ENCODE assay signal across 11 mouse cellular contexts in the genomic region with DNA sequence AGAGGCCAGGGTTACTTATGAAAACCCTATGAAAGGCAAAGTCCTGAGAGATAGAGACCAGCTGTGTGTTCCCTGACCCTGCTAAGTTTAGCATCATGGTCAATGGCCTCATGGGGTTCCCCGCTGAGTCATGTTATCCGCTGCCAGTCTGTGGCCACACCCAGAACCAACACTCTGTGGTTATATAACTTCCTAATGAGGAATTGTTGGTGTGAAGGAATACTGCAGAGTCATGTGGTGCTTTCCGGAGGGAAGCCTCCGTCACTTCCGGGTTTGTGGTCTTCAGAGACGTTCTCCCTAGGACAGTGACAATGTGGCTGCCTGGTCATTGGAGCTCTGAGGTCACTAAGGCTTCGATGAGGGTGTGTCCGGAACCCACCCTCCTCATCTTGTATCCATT. TPM values are rescaled to one million over a fixed set of nuclear protein-coding genes. Genes with fewer than 3 reads are reported as not detected.
DNase-seq lines count a peak whose midpoint lies in the region; ATAC-seq and TF ChIP-seq lines count a peak whose summit lies in the region.
"Had no signal": no experiment of that assay in that cellular context is flagged by ENCODE, and none has a peak within 500 bp of the region (broad histone marks: within the 10 kb centered on the region; RNA-seq: fewer than 3 reads in every experiment).

No protein-coding gene starts in this region.

- TF ChIP-seq POLR2A in lung, adult 2 months (IDR thresholded peaks at IDR 0.05; ENCODE audit: borderline replicate concordance, extremely low read depth, low read depth, low read length), result no peak

- no peak overlapping the region for H3K27ac ChIP-seq in lung, embryonic 16.5 days (ENCODE audit: low read length)
- H3K27ac ChIP-seq in hindbrain, embryonic 16.5 days (ENCODE audit: low read depth, low read length), result no peak overlapping the region
- H3K27ac ChIP-seq: forebrain, embryonic 10.5 days had no signal

- H3K9ac ChIP-seq in lung, embryonic 16.5 days (ENCODE audit: low read length), result no peak overlapping the region
- H3K9ac ChIP-seq in hindbrain, embryonic 16.5 days (ENCODE audit: low read depth, low read length), result no peak overlapping the region

- 53% methylated on average over 8 of the region's 8 CpGs for WGBS in lung, embryonic 16.5 days
- 39% methylated on average over 8 of the region's 8 CpGs for WGBS in lung, adult 2 months
- 76% methylated on average over 8 of the region's 8 CpGs for WGBS in hindbrain, embryonic 16.5 days

- H3K27me3 ChIP-seq in lung, embryonic 16.5 days (ENCODE audit: control insufficient read depth, insufficient read depth, low read depth, low read length), result no peaks in the 10 kb centered on the region; the same call in none of the 2 replicates
- H3K27me3 ChIP-seq in hindbrain, embryonic 16.5 days (replicated peaks; ENCODE audit: control insufficient read depth, insufficient read depth, low read length), result peaks cover 8% of the 10 kb centered on the region; the same call in 1 of the 2 replicates

- no peak for ATAC-seq in lung, embryonic 16.5 days (ENCODE audit: low read depth)
- no peak for ATAC-seq in hindbrain, embryonic 16.5 days

- 0 out of 2 replicates have a peak, but pooled peaks cover 3% of the 10 kb centered on the region for H3K4me1 ChIP-seq in lung, embryonic 16.5 days (replicated peaks; ENCODE audit: control insufficient read depth, insufficient read depth, low read length)
- H3K4me1 ChIP-seq in lung, adult 2 months (ENCODE audit: control insufficient read depth, insufficient read depth, low read length), result no peaks in the 10 kb centered on the region
- 0 out of 2 replicates have a peak, but pooled peaks cover 2% of the 10 kb centered on the region for H3K4me1 ChIP-seq in hindbrain, embryonic 16.5 days (ENCODE audit: control insufficient read depth, insufficient read depth, low read depth, low read length)

- DNase-seq in lung, adult 2 months, result no peak
- DNase-seq in c-Kit-positive CD71-positive TER-119-negative erythroid progenitor cells, embryonic 14.5 days (ENCODE audit: low read depth), result peak; percentile 8
- DNase-seq in lung, postnatal 10 days, result peak; percentile 16
- peak; percentile 37 for DNase-seq in testis, postnatal 10 days (ENCODE audit: low spot score)
- DNase-seq in urinary bladder, postnatal 25 days (ENCODE audit: low spot score), result no peak
- DNase-seq in adrenal gland, adult 8-10 months, result no peak

- H3K4me2 ChIP-seq in lung, embryonic 16.5 days (ENCODE audit: low read depth, low read length), result 0 out of 2 replicates have a peak overlapping the region, but pooled peaks have one; percentile 2
- no peak overlapping the region for H3K4me2 ChIP-seq in hindbrain, embryonic 16.5 days (ENCODE audit: low read length)
- H3K4me2 ChIP-seq: midbrain, embryonic 11.5 days had no signal

- TF ChIP-seq CTCF in lung, adult 2 months (IDR thresholded peaks at IDR 0.05; ENCODE audit: insufficient read depth, low read length), result no peak

- peaks cover 3% of the 10 kb centered on the region; the same call in 1 of the 2 replicates for H3K9me3 ChIP-seq in lung, embryonic 16.5 days (ENCODE audit: control insufficient read depth, low read length)
- peaks cover 5% of the 10 kb centered on the region; the same call in 1 of the 2 replicates for H3K9me3 ChIP-seq in hindbrain, embryonic 16.5 days (ENCODE audit: control insufficient read depth, low read length)

- H3K36me3 ChIP-seq in lung, embryonic 16.5 days (ENCODE audit: control insufficient read depth, insufficient read depth, low read length), result no peaks in the 10 kb centered on the region
- no peaks in the 10 kb centered on the region for H3K36me3 ChIP-seq in hindbrain, embryonic 16.5 days (ENCODE audit: control insufficient read depth, insufficient read depth, low read length)
- H3K36me3 ChIP-seq: forebrain, embryonic 10.5 days had no signal

- H3K4me3 ChIP-seq in lung, embryonic 16.5 days (ENCODE audit: low read length), result no peak overlapping the region
- H3K4me3 ChIP-seq in lung, adult 2 months (replicated peaks; ENCODE audit: extremely low read depth, low read depth, low read length), result no peak overlapping the region
- no peak overlapping the region for H3K4me3 ChIP-seq in hindbrain, embryonic 16.5 days (ENCODE audit: low read length)
- H3K4me3 ChIP-seq: forebrain, embryonic 10.5 days had no signal

RNA-seq across cellular contexts. Expression of a gene that starts 25.8 kb away (rescaled TPM):
- polyA plus RNA-seq in lung, embryonic 16.5 days (2015; fragmentation: Nextera tagmentation; extraction: Ambion mirVana), result not detected in 2 replicates
- polyA plus RNA-seq in lung, adult 2 months (2012; rRNA removed), result not detected in 2 replicates
- 1.2 and 1.3 TPM in 2 replicates for polyA plus RNA-seq in hindbrain, embryonic 16.5 days (2015; fragmentation: Nextera tagmentation; extraction: Ambion mirVana)
- not detected for total RNA-seq in adrenal gland, adult 8-10 months (2022)
- polyA plus RNA-seq: forebrain, embryonic 10.5 days; large intestine, adult 2 months had no signal

RNA-seq across cellular contexts. Expression of a gene that starts 59.3 kb away (rescaled TPM):
- not detected in 2 replicates for polyA plus RNA-seq in lung, embryonic 16.5 days (2015; fragmentation: Nextera tagmentation; extraction: Ambion mirVana)
- 0.05 and 0.09 TPM in 2 replicates for polyA plus RNA-seq in lung, adult 2 months (2012; rRNA removed)
- polyA plus RNA-seq in hindbrain, embryonic 16.5 days (2015; fragmentation: Nextera tagmentation; extraction: Ambion mirVana), result 6.9 and 7.3 TPM in 2 replicates
- total RNA-seq in adrenal gland, adult 8-10 months (2022), result not detected
- polyA plus RNA-seq: forebrain, embryonic 10.5 days; large intestine, adult 2 months; midbrain, embryonic 11.5 days had no signal

Comparison
In these comparisons a context has a peak if more than half of its experiments do, and no peak if none do; other contexts are left out.
1. DNase-seq: peak in c-Kit-positive CD71-positive TER-119-negative erythroid progenitor cells, embryonic 14.5 days (single experiment), lung, postnatal 10 days (single experiment) and testis, postnatal 10 days (single experiment); none in lung, adult 2 months (single experiment), urinary bladder, postnatal 25 days (single experiment) and adrenal gland, adult 8-10 months (single experiment).